Mouse (Mus musculus): ENCODE results near the gene Ampd3.

DNA sequence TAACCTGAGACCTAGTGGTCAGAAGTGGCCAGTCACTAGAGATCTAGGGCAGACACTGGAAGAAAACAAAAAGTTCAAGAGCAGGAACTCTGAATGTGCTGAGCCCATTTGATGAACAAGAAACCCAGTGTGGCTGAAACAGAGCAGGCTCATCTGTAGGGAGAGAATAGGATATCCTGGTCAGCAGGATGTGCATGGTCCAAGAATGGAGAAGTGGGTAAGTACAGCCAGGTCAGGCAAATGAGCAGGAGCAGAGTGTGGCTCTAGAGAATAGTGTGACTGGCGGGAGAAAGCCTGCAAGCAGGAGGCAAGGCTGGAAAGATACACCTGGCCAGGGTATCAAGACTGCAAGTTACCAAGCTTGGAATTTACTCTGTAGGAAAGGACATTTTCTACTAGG, 87.6 kb downstream of the Ampd3 start:
- no peak for TF ChIP-seq GATA1 (IDR thresholded peaks at IDR 0.05; ENCODE audit: low read depth, low read length)
- no peak for TF ChIP-seq CTCF (IDR thresholded peaks at IDR 0.05 in 2 of 3, conservative IDR thresholded peaks at IDR 0.05 in 1 of 3; ENCODE audit: control insufficient read depth in 1 of 3, insufficient read depth in 1 of 3, low read depth in 2 of 3, low read length in 3 of 3, poor library complexity in 1 of 3, severe bottlenecking in 1 of 3)
- TF ChIP-seq POLR2A (IDR thresholded peaks at IDR 0.05; ENCODE audit: control insufficient read depth in 1 of 2, insufficient read depth in 1 of 2, low read depth in 1 of 2, low read length in 2 of 2, poor library complexity in 1 of 2) = no peak
- TF ChIP-seq CHD1 (IDR thresholded peaks at IDR 0.05; ENCODE audit: low read depth, low read length) = no peak
- no peak for TF ChIP-seq MAZ (IDR thresholded peaks at IDR 0.05; ENCODE audit: low read depth, low read length)
